Mouse (Mus musculus) testis, adult 2 months (tissue): ENCODE results near the gene Otud5. TPM values are rescaled to one million over a fixed set of nuclear protein-coding genes. Genes with fewer than 3 reads are reported as not detected.

Experiments used
- H3K27ac ChIP-seq: fragments of 200-500 bp; 2 replicates; pipeline ENCODE4 v1.5.1; 2012; ENCODE audit warnings: low read depth, low read length; ENCODE audit not compliant: control insufficient read depth, insufficient read depth
- H3K27me3 ChIP-seq: fragments of 200-500 bp; 2 replicates; pipeline ENCODE4 v1.6.1; 2012; ENCODE audit warnings: mild to moderate bottlenecking, low read length, moderate library complexity; ENCODE audit not compliant: control insufficient read depth, insufficient read depth
- H3K36me3 ChIP-seq: fragments of 200-500 bp; 2 replicates; pipeline ENCODE4 v1.6.1; 2012; ENCODE audit warnings: mild to moderate bottlenecking, low read length; ENCODE audit not compliant: control insufficient read depth, insufficient read depth
- H3K4me1 ChIP-seq: fragments of 200-500 bp; 2 replicates; pipeline ENCODE4 v1.6.1; 2012; ENCODE audit warnings: low read length; ENCODE audit not compliant: control insufficient read depth, insufficient read depth
- H3K4me3 ChIP-seq: fragments of 200-500 bp; 2 replicates; pipeline ENCODE4 v1.5.1; 2012; ENCODE audit warnings: low read depth, mild to moderate bottlenecking, low read length, moderate library complexity, mixed read lengths; ENCODE audit not compliant: control insufficient read depth
- CTCF ChIP-seq: fragments of 200-500 bp; IDR thresholded peaks from 2 replicates; pipeline ENCODE4 v1.5.1; 2012; ENCODE audit warnings: low read depth, mild to moderate bottlenecking, inconsistent platforms, low read length, moderate library complexity; ENCODE audit not compliant: control insufficient read depth, insufficient read depth, insufficient replicate concordance
- POLR2A ChIP-seq: fragments of 200-500 bp; IDR thresholded peaks from 2 replicates; pipeline ENCODE4 v1.6.1; 2012; ENCODE audit warnings: low read depth, mild to moderate bottlenecking, inconsistent platforms, low read length, moderate library complexity; ENCODE audit not compliant: control insufficient read depth
- polyA plus RNA-seq: library from polyadenylated mRNA; depleted of rRNA; stranded (reverse); fragments of >200 nt; gene quantifications from 2 replicates; pipeline ENCODE4 v1.2.3, GENCODE M21; 2012

Otud5 gene
- polyA plus RNA-seq, 1 experiment = 8.2 TPM

- H3K4me3 ChIP-seq = no peak overlapping the region
- H3K4me1 ChIP-seq = no peaks in the 10 kb centered on the region
- H3K27me3 ChIP-seq = no peaks in the 10 kb centered on the region
- TF ChIP-seq CTCF (no peak), POLR2A (no peak)
- H3K36me3 ChIP-seq = no peaks in the 10 kb centered on the region
- H3K27ac ChIP-seq = no peak overlapping the region
These were observed 4.0 kb upstream of the Otud5 start for GRCm38 (mm10) chrX:7837146-7837545.

- H3K27me3 ChIP-seq = no peaks in the 10 kb centered on the region
- H3K36me3 ChIP-seq = no peaks in the 10 kb centered on the region
- H3K27ac ChIP-seq = no peak overlapping the region
- peak overlapping the region; percentile 96 for H3K4me3 ChIP-seq
- no peaks in the 10 kb centered on the region for H3K4me1 ChIP-seq
- TF ChIP-seq CTCF (no peak), POLR2A (no peak)
These were observed 362 bp upstream of the Otud5 start for GRCm38 (mm10) chrX:7840842-7841162.

GRCm38 (mm10) chrX:7842318-7842717 lies 1.2 kb downstream of the Otud5 start:
- H3K4me1 ChIP-seq = no peaks in the 10 kb centered on the region
- H3K27me3 ChIP-seq = no peaks in the 10 kb centered on the region
- H3K36me3 ChIP-seq = no peaks in the 10 kb centered on the region
- peak overlapping the region; percentile 95 for H3K27ac ChIP-seq
- H3K4me3 ChIP-seq = peak overlapping the region; percentile 96
- TF ChIP-seq CTCF = no peak
- TF ChIP-seq POLR2A = no peak

GRCm38 (mm10) chrX:7847845-7848244 lies 6.7 kb downstream of the Otud5 start:
- Histone ChIP-seq H3K4me3 (no peak overlapping the region), H3K27ac (no peak overlapping the region), H3K27me3 (no peaks in the 10 kb centered on the region), H3K36me3 (no peaks in the 10 kb centered on the region), H3K4me1 (no peaks in the 10 kb centered on the region)
- TF ChIP-seq POLR2A (no peak), CTCF (no peak)

- TF ChIP-seq CTCF (peak; percentile 21; the same call in 1 of the 2 replicates), POLR2A (no peak)
- H3K4me1 ChIP-seq = no peaks in the 10 kb centered on the region
- H3K27me3 ChIP-seq = no peaks in the 10 kb centered on the region
- no peaks in the 10 kb centered on the region for H3K36me3 ChIP-seq
- H3K4me3 ChIP-seq = no peak overlapping the region
- no peak overlapping the region for H3K27ac ChIP-seq
These were observed 13.4 kb downstream of the Otud5 start for GRCm38 (mm10) chrX:7854578-7854977.

GRCm38 (mm10) chrX:7859191-7859753 lies 18.1 kb downstream of the Otud5 start:
- Histone ChIP-seq H3K27ac (no peak overlapping the region), H3K4me3 (no peak overlapping the region), H3K4me1 (no peaks in the 10 kb centered on the region), H3K27me3 (no peaks in the 10 kb centered on the region), H3K36me3 (no peaks in the 10 kb centered on the region)
- TF ChIP-seq POLR2A (no peak), CTCF (no peak)

- no peaks in the 10 kb centered on the region for H3K27me3 ChIP-seq
- TF ChIP-seq POLR2A = no peak
- TF ChIP-seq CTCF = no peak
- H3K27ac ChIP-seq = no peak overlapping the region
- no peaks in the 10 kb centered on the region for H3K36me3 ChIP-seq
- H3K4me3 ChIP-seq = no peak overlapping the region
- H3K4me1 ChIP-seq = no peaks in the 10 kb centered on the region
These were observed 22.0 kb downstream of the Otud5 start for GRCm38 (mm10) chrX:7863181-7863580.

GRCm38 (mm10) chrX:7864551-7864950 lies 23.4 kb downstream of the Otud5 start:
- Histone ChIP-seq H3K27me3 (no peaks in the 10 kb centered on the region), H3K36me3 (no peaks in the 10 kb centered on the region), H3K4me1 (no peaks in the 10 kb centered on the region), H3K27ac (no peak overlapping the region), H3K4me3 (no peak overlapping the region)
- TF ChIP-seq CTCF (no peak), POLR2A (no peak)
